Mouse (Mus musculus) c-Kit-positive CD71-positive TER-119-positive erythroid progenitor cells, embryonic 14.5 days (primary cell): ENCODE data around the gene Pwwp2a.

Experiments used
- DNase-seq: peaks from one replicate; pipeline ENCODE4 v3.0.0-alpha.2; 2013; ENCODE audit warnings: low spot score

The Pwwp2a gene

GRCm38 (mm10) chr11:43681472-43682414 is at the start of gene Pwwp2a:
TSS of gene Pwwp2a (plus strand) at chr11:43681998.
- DNase-seq, result peak; percentile 99

- no peak for DNase-seq
Measured at GRCm38 (mm10) chr11:43632566-43632965, 49.2 kb upstream of the Pwwp2a start.

- DNase-seq, result no peak
Measured at GRCm38 (mm10) chr11:43633165-43633564, 48.6 kb upstream of the Pwwp2a start.

- DNase-seq, result no peak
Measured at GRCm38 (mm10) chr11:43633658-43634401, 48.0 kb upstream of the Pwwp2a start.

GRCm38 (mm10) chr11:43636761-43637160 is 45.0 kb upstream of the Pwwp2a start:
- DNase-seq, result no peak

GRCm38 (mm10) chr11:43638486-43638885 is 43.3 kb upstream of the Pwwp2a start:
- no peak for DNase-seq

GRCm38 (mm10) chr11:43643180-43643591 is 38.6 kb upstream of the Pwwp2a start:
- no peak for DNase-seq

GRCm38 (mm10) chr11:43645286-43645685 is 36.5 kb upstream of the Pwwp2a start:
- DNase-seq, result no peak

- DNase-seq, result no peak
Measured at GRCm38 (mm10) chr11:43653051-43653475, 28.7 kb upstream of the Pwwp2a start.

- no peak for DNase-seq
Measured at GRCm38 (mm10) chr11:43656464-43656863, 25.3 kb upstream of the Pwwp2a start.

- DNase-seq, result no peak
Measured at GRCm38 (mm10) chr11:43658010-43658409, 23.8 kb upstream of the Pwwp2a start.

GRCm38 (mm10) chr11:43667038-43667745 is 14.6 kb upstream of the Pwwp2a start:
- no peak for DNase-seq

- peak; percentile 45 for DNase-seq
Measured at GRCm38 (mm10) chr11:43682415-43683217, 818 bp downstream of the Pwwp2a start.

- DNase-seq, result no peak
Measured at GRCm38 (mm10) chr11:43688850-43689249, 7.1 kb downstream of the Pwwp2a start.

- no peak for DNase-seq
Measured at GRCm38 (mm10) chr11:43696623-43697022, 14.8 kb downstream of the Pwwp2a start.

- no peak for DNase-seq
Measured at GRCm38 (mm10) chr11:43698621-43699020, 16.8 kb downstream of the Pwwp2a start.

GRCm38 (mm10) chr11:43700291-43700690 is 18.5 kb downstream of the Pwwp2a start:
- DNase-seq, result no peak

- no peak for DNase-seq
Measured at GRCm38 (mm10) chr11:43703552-43703951, 21.8 kb downstream of the Pwwp2a start.

- DNase-seq, result no peak
Measured at GRCm38 (mm10) chr11:43705751-43706150, 24.0 kb downstream of the Pwwp2a start.

GRCm38 (mm10) chr11:43708409-43708808 is 26.6 kb downstream of the Pwwp2a start:
- no peak for DNase-seq

GRCm38 (mm10) chr11:43712178-43712577 is 30.4 kb downstream of the Pwwp2a start:
- no peak for DNase-seq
